Mouse (Mus musculus) olfactory bulb, adult 2 months (tissue): ENCODE data around the gene Galnt17.

ENCODE experiments used
- CTCF ChIP-seq: fragments of 200-500 bp; IDR thresholded peaks from 2 replicates; pipeline ENCODE4 v1.5.1; 2012; ENCODE audit warnings: low read depth, mild to moderate bottlenecking, low read length, moderate library complexity; ENCODE audit not compliant: insufficient read depth
- POLR2A ChIP-seq: fragments of 200-500 bp; IDR thresholded peaks from 2 replicates; pipeline ENCODE4 v1.6.1; 2012; ENCODE audit warnings: mild to moderate bottlenecking, low read depth, low read length, moderate library complexity; ENCODE audit not compliant: insufficient read depth

- no peak for TF ChIP-seq POLR2A
- no peak for TF ChIP-seq CTCF
Measured at GRCm38 (mm10) chr5:131211618-131212017, 96.7 kb downstream of the Galnt17 start.
